Mouse (Mus musculus) intestine, embryonic 16.5 days (tissue): ENCODE data around the gene Dst. TPM values are rescaled to one million over a fixed set of nuclear protein-coding genes. Genes with fewer than 3 reads are reported as not detected.

Source experiments
- ATAC-seq: fragments of 200-750 bp; cut with Nextera tagmentation; 2 replicates; pipeline ENCODE4 v1.8.0; 2017; ENCODE audit warnings: moderate TSS enrichment, moderate library complexity
- H3K27ac ChIP-seq: fragments of 300-500 bp; sonication (generic); 2 replicates; pipeline ENCODE4 v1.5.1; 2014; ENCODE audit warnings: mild to moderate bottlenecking, low read length
- H3K27me3 ChIP-seq: fragments of 300-500 bp; sonication (generic); replicated peaks from 2 replicates; pipeline ENCODE4 v1.6.1; 2014; ENCODE audit warnings: low read length, control low read depth, mixed read lengths; ENCODE audit not compliant: control insufficient read depth, insufficient read depth
- H3K36me3 ChIP-seq: fragments of 300-500 bp; sonication (generic); 2 replicates; pipeline ENCODE4 v1.6.1; 2014; ENCODE audit warnings: low read length, control low read depth; ENCODE audit not compliant: control insufficient read depth, insufficient read depth
- H3K4me1 ChIP-seq: fragments of 300-500 bp; sonication (generic); 2 replicates; pipeline ENCODE4 v1.6.1; 2014; ENCODE audit warnings: low read length, control low read depth, mixed read lengths; ENCODE audit not compliant: control insufficient read depth, insufficient read depth
- H3K4me2 ChIP-seq: fragments of 300-500 bp; sonication (generic); 2 replicates; pipeline ENCODE4 v1.6.1; 2014; ENCODE audit warnings: low read depth, low read length, control low read depth
- H3K4me3 ChIP-seq: fragments of 300-500 bp; sonication (generic); 2 replicates; pipeline ENCODE4 v1.5.1; 2014; ENCODE audit warnings: mild to moderate bottlenecking, low read length
- H3K9ac ChIP-seq: fragments of 300-500 bp; sonication (generic); 2 replicates; pipeline ENCODE4 v1.6.1; 2014; ENCODE audit warnings: low read depth, low read length
- H3K9me3 ChIP-seq: fragments of 300-500 bp; sonication (generic); 2 replicates; pipeline ENCODE4 v1.6.1; 2016; ENCODE audit warnings: low read length, control low read depth; ENCODE audit not compliant: control insufficient read depth
- WGBS: fragments of 180-500 bp; shearing (Covaris S2); extraction: QIAGEN DNeasy Blood & Tissue Kit; methylation state at CpG from one replicate; pipeline ENCODE4 v1.1.7; 2014; 5-methylcytosine and 5-hydroxymethylcytosine counted together
- polyA plus RNA-seq: library from polyadenylated mRNA; unstranded; fragments of >200 nt; fragmentation: Nextera tagmentation; extraction: Ambion mirVana; gene quantifications from 2 replicates; pipeline ENCODE4 v1.2.1, GENCODE M21; 2015

Dst gene
- polyA plus RNA-seq, 1 experiment from 2014 or later = 15.1 TPM

- ATAC-seq = peak; percentile 7
- no peaks in the 10 kb centered on the region for H3K27me3 ChIP-seq
- H3K4me2 ChIP-seq = no peak overlapping the region
- H3K9ac ChIP-seq = no peak overlapping the region
- no peak overlapping the region for H3K27ac ChIP-seq
- H3K9me3 ChIP-seq = no peaks in the 10 kb centered on the region
- no peak overlapping the region for H3K4me3 ChIP-seq
- H3K36me3 ChIP-seq = no peaks in the 10 kb centered on the region
- 59% methylated on average over 3 of the region's 3 CpGs for WGBS
- H3K4me1 ChIP-seq = peaks cover 13% of the 10 kb centered on the region
Observed at GRCm38 (mm10) chr1:34140686-34141085, 232.7 kb downstream of the Dst start.

GRCm38 (mm10) chr1:34142951-34143580 lies 235.0 kb downstream of the Dst start:
- 56% methylated on average over 9 of the region's 9 CpGs for WGBS
- Histone ChIP-seq H3K4me2 (no peak overlapping the region), H3K27ac (no peak overlapping the region), H3K36me3 (no peaks in the 10 kb centered on the region), H3K27me3 (no peaks in the 10 kb centered on the region), H3K9ac (no peak overlapping the region), H3K4me3 (no peak overlapping the region), H3K4me1 (peaks cover 13% of the 10 kb centered on the region), H3K9me3 (no peaks in the 10 kb centered on the region)
- no peak for ATAC-seq

GRCm38 (mm10) chr1:34144826-34145225 lies 236.8 kb downstream of the Dst start:
- WGBS = 88% methylated on average over 7 of the region's 7 CpGs
- Histone ChIP-seq H3K4me3 (no peak overlapping the region), H3K4me2 (no peak overlapping the region), H3K9ac (no peak overlapping the region), H3K36me3 (no peaks in the 10 kb centered on the region), H3K9me3 (no peaks in the 10 kb centered on the region), H3K27me3 (no peaks in the 10 kb centered on the region), H3K4me1 (peaks cover 10% of the 10 kb centered on the region; the same call in 1 of the 2 replicates), H3K27ac (no peak overlapping the region)
- no peak for ATAC-seq

GRCm38 (mm10) chr1:34148039-34148438 lies 240.0 kb downstream of the Dst start:
- H3K36me3 ChIP-seq = no peaks in the 10 kb centered on the region
- WGBS = 96% methylated on average over 11 of the region's 11 CpGs
- H3K4me3 ChIP-seq = no peak overlapping the region
- H3K4me2 ChIP-seq = no peak overlapping the region
- no peak for ATAC-seq
- no peaks in the 10 kb centered on the region for H3K27me3 ChIP-seq
- H3K9me3 ChIP-seq = no peaks in the 10 kb centered on the region
- H3K9ac ChIP-seq = no peak overlapping the region
- no peak overlapping the region for H3K27ac ChIP-seq
- peaks cover 6% of the 10 kb centered on the region; the same call in 1 of the 2 replicates for H3K4me1 ChIP-seq

GRCm38 (mm10) chr1:34150416-34151093 lies 242.5 kb downstream of the Dst start:
- no peaks in the 10 kb centered on the region for H3K27me3 ChIP-seq
- no peaks in the 10 kb centered on the region for H3K36me3 ChIP-seq
- no peak overlapping the region for H3K4me3 ChIP-seq
- peak overlapping the region; percentile 28; the same call in 1 of the 2 replicates for H3K27ac ChIP-seq
- peaks cover 4% of the 10 kb centered on the region; the same call in 1 of the 2 replicates for H3K4me1 ChIP-seq
- WGBS = 43% methylated on average over 10 of the region's 10 CpGs
- no peaks in the 10 kb centered on the region for H3K9me3 ChIP-seq
- H3K9ac ChIP-seq = no peak overlapping the region
- ATAC-seq = peak; percentile 65
- no peak overlapping the region for H3K4me2 ChIP-seq

GRCm38 (mm10) chr1:34152683-34153082 lies 244.7 kb downstream of the Dst start:
- 91% methylated on average over 5 of the region's 5 CpGs for WGBS
- H3K4me1 ChIP-seq = peaks cover 4% of the 10 kb centered on the region; the same call in 1 of the 2 replicates
- H3K9me3 ChIP-seq = no peaks in the 10 kb centered on the region
- no peak overlapping the region for H3K4me3 ChIP-seq
- H3K36me3 ChIP-seq = no peaks in the 10 kb centered on the region
- H3K27ac ChIP-seq = no peak overlapping the region
- no peak overlapping the region for H3K9ac ChIP-seq
- no peak for ATAC-seq
- H3K27me3 ChIP-seq = no peaks in the 10 kb centered on the region
- no peak overlapping the region for H3K4me2 ChIP-seq

GRCm38 (mm10) chr1:34156058-34156457 lies 248.0 kb downstream of the Dst start:
- Histone ChIP-seq H3K27me3 (no peaks in the 10 kb centered on the region), H3K27ac (no peak overlapping the region), H3K4me2 (no peak overlapping the region), H3K9ac (no peak overlapping the region), H3K4me1 (no peaks in the 10 kb centered on the region), H3K9me3 (no peaks in the 10 kb centered on the region), H3K4me3 (no peak overlapping the region), H3K36me3 (no peaks in the 10 kb centered on the region)
- ATAC-seq = no peak
- WGBS = 79% methylated on average over 7 of the region's 7 CpGs

- H3K4me1 ChIP-seq = no peaks in the 10 kb centered on the region
- no peak overlapping the region for H3K4me3 ChIP-seq
- ATAC-seq = no peak
- no peak overlapping the region for H3K9ac ChIP-seq
- H3K27me3 ChIP-seq = no peaks in the 10 kb centered on the region
- WGBS = 86% methylated on average over 10 of the region's 10 CpGs
- no peak overlapping the region for H3K27ac ChIP-seq
- H3K36me3 ChIP-seq = no peaks in the 10 kb centered on the region
- H3K9me3 ChIP-seq = no peaks in the 10 kb centered on the region
- H3K4me2 ChIP-seq = no peak overlapping the region
Observed at GRCm38 (mm10) chr1:34157702-34158101, 249.7 kb downstream of the Dst start.

GRCm38 (mm10) chr1:34158822-34159221 lies 250.8 kb downstream of the Dst start:
- 76% methylated on average over 11 of the region's 11 CpGs for WGBS
- Histone ChIP-seq H3K9me3 (no peaks in the 10 kb centered on the region), H3K27ac (no peak overlapping the region), H3K4me3 (no peak overlapping the region), H3K4me1 (no peaks in the 10 kb centered on the region), H3K9ac (no peak overlapping the region), H3K27me3 (no peaks in the 10 kb centered on the region), H3K4me2 (no peak overlapping the region), H3K36me3 (no peaks in the 10 kb centered on the region)
- ATAC-seq = no peak
